Mouse (Mus musculus): ENCODE measurements around the gene 4931428F04Rik. TPM values are rescaled to one million over a fixed set of nuclear protein-coding genes. Genes with fewer than 3 reads are reported as not detected.

The 4931428F04Rik gene
- total and polyA plus RNA-seq, 2 experiments, result 0.46 to 1.7 TPM

GRCm38 (mm10) chr8:105253766-105254151 is 35.9 kb downstream of the 4931428F04Rik start:
- Histone ChIP-seq H3K4me3 (ENCODE audit: insufficient read depth, low read depth, low read length) (no peak overlapping the region), H3K79me2 (ENCODE audit: control insufficient read depth, insufficient read depth, low read length) (no peaks in the 10 kb centered on the region), H3K27ac (replicated peaks; ENCODE audit: insufficient read depth, low read depth, low read length) (no peak overlapping the region), H3K9ac (ENCODE audit: low read depth, low read length) (no peak overlapping the region), H3K36me3 (ENCODE audit: control insufficient read depth, insufficient read depth, low read length) (peaks cover 38% of the 10 kb centered on the region), H3K27me3 (ENCODE audit: control insufficient read depth, insufficient read depth, low read length) (no peaks in the 10 kb centered on the region), H3K4me1 (ENCODE audit: control insufficient read depth, insufficient read depth, low read length) (peaks cover 3% of the 10 kb centered on the region; the same call in 1 of the 2 replicates)
- TF ChIP-seq POLR2A (IDR thresholded peaks at IDR 0.05; ENCODE audit: extremely low read depth, insufficient read depth, low read length) (no peak), CTCF (IDR thresholded peaks at IDR 0.05; ENCODE audit: low read depth, low read length) (no peak)
- DNase-seq (ENCODE audit: extremely low read depth, low read depth, low spot score), result no peak
- WGBS, result 65% methylated on average over 20 of the region's 20 CpGs

GRCm38 (mm10) chr8:105252680-105253537 is 36.8 kb downstream of the 4931428F04Rik start:
- WGBS, result 83% methylated on average over 10 of the region's 10 CpGs
- H3K27me3 ChIP-seq (ENCODE audit: control insufficient read depth, insufficient read depth, low read length), result no peaks in the 10 kb centered on the region
- no peak for TF ChIP-seq CTCF (IDR thresholded peaks at IDR 0.05; ENCODE audit: low read depth, low read length)
- TF ChIP-seq POLR2A (IDR thresholded peaks at IDR 0.05; ENCODE audit: extremely low read depth, insufficient read depth, low read length), result no peak
- H3K36me3 ChIP-seq (ENCODE audit: control insufficient read depth, insufficient read depth, low read length), result peaks cover 47% of the 10 kb centered on the region
- no peak overlapping the region for H3K9ac ChIP-seq (ENCODE audit: low read depth, low read length)
- no peak for DNase-seq (ENCODE audit: extremely low read depth, low read depth, low spot score)
- no peak overlapping the region for H3K27ac ChIP-seq (replicated peaks; ENCODE audit: insufficient read depth, low read depth, low read length)
- no peaks in the 10 kb centered on the region for H3K79me2 ChIP-seq (ENCODE audit: control insufficient read depth, insufficient read depth, low read length)
- H3K4me1 ChIP-seq (ENCODE audit: control insufficient read depth, insufficient read depth, low read length), result peaks cover 3% of the 10 kb centered on the region; the same call in 1 of the 2 replicates
- no peak overlapping the region for H3K4me3 ChIP-seq (ENCODE audit: insufficient read depth, low read depth, low read length)

- no peak overlapping the region for H3K4me3 ChIP-seq (ENCODE audit: insufficient read depth, low read depth, low read length)
- no peak for TF ChIP-seq CTCF (IDR thresholded peaks at IDR 0.05; ENCODE audit: low read depth, low read length)
- no peak for TF ChIP-seq POLR2A (IDR thresholded peaks at IDR 0.05; ENCODE audit: extremely low read depth, insufficient read depth, low read length)
- H3K4me1 ChIP-seq (ENCODE audit: control insufficient read depth, insufficient read depth, low read length), result peaks cover 3% of the 10 kb centered on the region; the same call in 1 of the 2 replicates
- H3K27ac ChIP-seq (replicated peaks; ENCODE audit: insufficient read depth, low read depth, low read length), result no peak overlapping the region
- DNase-seq (ENCODE audit: extremely low read depth, low read depth, low spot score), result no peak
- H3K9ac ChIP-seq (ENCODE audit: low read depth, low read length), result no peak overlapping the region
- no peaks in the 10 kb centered on the region for H3K27me3 ChIP-seq (ENCODE audit: control insufficient read depth, insufficient read depth, low read length)
- no peaks in the 10 kb centered on the region for H3K79me2 ChIP-seq (ENCODE audit: control insufficient read depth, insufficient read depth, low read length)
- 85% methylated on average over 6 of the region's 6 CpGs for whole genome bisulfite sequencing
- peaks cover 56% of the 10 kb centered on the region for H3K36me3 ChIP-seq (ENCODE audit: control insufficient read depth, insufficient read depth, low read length)
Measured at GRCm38 (mm10) chr8:105251954-105252353, 37.7 kb downstream of the 4931428F04Rik start.

DNA sequence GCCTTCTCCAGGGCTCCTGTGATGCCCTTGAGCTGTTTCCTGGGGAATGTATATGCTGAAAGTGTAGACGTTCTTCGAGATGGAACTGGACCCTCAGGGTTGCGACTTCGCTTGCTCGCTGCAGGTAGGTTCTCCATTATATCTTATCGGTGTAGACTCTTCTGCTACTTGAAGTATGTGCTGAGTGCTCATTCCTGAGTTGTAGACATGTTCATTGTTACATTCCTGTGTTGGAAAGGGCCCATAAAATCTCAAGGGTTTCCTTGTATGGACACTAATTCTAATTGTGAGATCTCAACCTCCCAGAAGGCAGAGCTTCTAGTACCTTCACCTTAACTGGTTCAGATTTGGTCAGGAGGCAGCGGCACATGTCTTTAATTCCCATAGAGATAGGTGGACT is 48.6 kb downstream of the 4931428F04Rik start:
- 98% methylated on average over 7 of the region's 7 CpGs for WGBS
- Histone ChIP-seq H3K36me3 (ENCODE audit: control insufficient read depth, insufficient read depth, low read length) (peaks cover 75% of the 10 kb centered on the region), H3K27ac (replicated peaks; ENCODE audit: insufficient read depth, low read depth, low read length) (no peak overlapping the region), H3K4me3 (ENCODE audit: insufficient read depth, low read depth, low read length) (no peak overlapping the region), H3K9ac (ENCODE audit: low read depth, low read length) (no peak overlapping the region), H3K27me3 (ENCODE audit: control insufficient read depth, insufficient read depth, low read length) (no peaks in the 10 kb centered on the region), H3K79me2 (ENCODE audit: control insufficient read depth, insufficient read depth, low read length) (no peaks in the 10 kb centered on the region; the same call in 1 of the 2 replicates), H3K4me1 (ENCODE audit: control insufficient read depth, insufficient read depth, low read length) (no peaks in the 10 kb centered on the region)
- DNase-seq (ENCODE audit: extremely low read depth, low read depth, low spot score), result no peak
- TF ChIP-seq CTCF (IDR thresholded peaks at IDR 0.05; ENCODE audit: low read depth, low read length), result no peak
- no peak for TF ChIP-seq POLR2A (IDR thresholded peaks at IDR 0.05; ENCODE audit: extremely low read depth, insufficient read depth, low read length)

- no peak for DNase-seq (ENCODE audit: extremely low read depth, low read depth, low spot score)
- 81% methylated on average over 14 of the region's 14 CpGs for WGBS
- Histone ChIP-seq H3K79me2 (ENCODE audit: control insufficient read depth, insufficient read depth, low read length) (peaks cover 3% of the 10 kb centered on the region; the same call in 1 of the 2 replicates), H3K9ac (ENCODE audit: low read depth, low read length) (no peak overlapping the region), H3K27ac (replicated peaks; ENCODE audit: insufficient read depth, low read depth, low read length) (no peak overlapping the region), H3K27me3 (ENCODE audit: control insufficient read depth, insufficient read depth, low read length) (no peaks in the 10 kb centered on the region), H3K4me3 (ENCODE audit: insufficient read depth, low read depth, low read length) (no peak overlapping the region), H3K4me1 (ENCODE audit: control insufficient read depth, insufficient read depth, low read length) (no peaks in the 10 kb centered on the region; the same call in 1 of the 2 replicates), H3K36me3 (ENCODE audit: control insufficient read depth, insufficient read depth, low read length) (peaks cover 84% of the 10 kb centered on the region)
- TF ChIP-seq POLR2A (IDR thresholded peaks at IDR 0.05; ENCODE audit: extremely low read depth, insufficient read depth, low read length) (no peak), CTCF (IDR thresholded peaks at IDR 0.05; ENCODE audit: low read depth, low read length) (no peak)
Measured at GRCm38 (mm10) chr8:105237442-105238142, 52.1 kb downstream of the 4931428F04Rik start.
